Mouse (Mus musculus): ENCODE measurements around the gene Sez6. TPM values are rescaled to one million over a fixed set of nuclear protein-coding genes. Genes with fewer than 3 reads are reported as not detected.

Gene Sez6
- polyA plus RNA-seq, 1 experiment = 190 TPM

- DNase-seq (ENCODE audit: extremely low spot score in 1 of 2, low spot score in 1 of 2) = no peak
Measured at GRCm38 (mm10) chr11:77903761-77904160, 26.8 kb upstream of the Sez6 start.

GRCm38 (mm10) chr11:77904707-77905106, 25.9 kb upstream of the Sez6 start:
- DNase-seq (ENCODE audit: extremely low spot score in 1 of 2, low spot score in 1 of 2) = no peak

- DNase-seq (ENCODE audit: extremely low spot score in 1 of 2, low spot score in 1 of 2) = no peak
Measured at GRCm38 (mm10) chr11:77906097-77906687, 24.4 kb upstream of the Sez6 start.

- DNase-seq (ENCODE audit: extremely low spot score in 1 of 2, low spot score in 1 of 2) = no peak
Measured at GRCm38 (mm10) chr11:77906747-77907174, 23.8 kb upstream of the Sez6 start.

GRCm38 (mm10) chr11:77908468-77908867, 22.1 kb upstream of the Sez6 start:
- DNase-seq (ENCODE audit: extremely low spot score in 1 of 2, low spot score in 1 of 2) = no peak

- DNase-seq (ENCODE audit: extremely low spot score in 1 of 2, low spot score in 1 of 2) = peak in 1 of 2 experiments; percentile 43
Measured at GRCm38 (mm10) chr11:77909376-77909775, 21.2 kb upstream of the Sez6 start.

GRCm38 (mm10) chr11:77909776-77910175, 20.8 kb upstream of the Sez6 start:
- DNase-seq (ENCODE audit: extremely low spot score in 1 of 2, low spot score in 1 of 2) = no peak

- DNase-seq (ENCODE audit: extremely low spot score in 1 of 2, low spot score in 1 of 2) = no peak
Measured at GRCm38 (mm10) chr11:77913505-77913904, 17.1 kb upstream of the Sez6 start.

GRCm38 (mm10) chr11:77914598-77915260, 15.9 kb upstream of the Sez6 start:
- DNase-seq (ENCODE audit: extremely low spot score in 1 of 2, low spot score in 1 of 2) = no peak

- no peak for DNase-seq (ENCODE audit: extremely low spot score in 1 of 2, low spot score in 1 of 2)
Measured at GRCm38 (mm10) chr11:77916741-77917140, 13.9 kb upstream of the Sez6 start.

- no peak for DNase-seq (ENCODE audit: extremely low spot score in 1 of 2, low spot score in 1 of 2)
Measured at GRCm38 (mm10) chr11:77917166-77917565, 13.4 kb upstream of the Sez6 start.

GRCm38 (mm10) chr11:77923285-77923684, 7.3 kb upstream of the Sez6 start:
- DNase-seq (ENCODE audit: extremely low spot score in 1 of 2, low spot score in 1 of 2) = no peak

GRCm38 (mm10) chr11:77925836-77926657, 4.6 kb upstream of the Sez6 start:
- DNase-seq (ENCODE audit: extremely low spot score in 1 of 2, low spot score in 1 of 2) = no peak

GRCm38 (mm10) chr11:77926666-77927065, 3.9 kb upstream of the Sez6 start:
- no peak for DNase-seq (ENCODE audit: extremely low spot score in 1 of 2, low spot score in 1 of 2)

- DNase-seq (ENCODE audit: extremely low spot score in 1 of 2, low spot score in 1 of 2) = no peak
Measured at GRCm38 (mm10) chr11:77927837-77928236, 2.8 kb upstream of the Sez6 start.

GRCm38 (mm10) chr11:77931541-77932433, 1.2 kb downstream of the Sez6 start:
- no peak for DNase-seq (ENCODE audit: extremely low spot score in 1 of 2, low spot score in 1 of 2)

- DNase-seq (ENCODE audit: extremely low spot score in 1 of 2, low spot score in 1 of 2) = no peak
Measured at GRCm38 (mm10) chr11:77932576-77932975, 2.0 kb downstream of the Sez6 start.

GRCm38 (mm10) chr11:77934111-77934521, 3.5 kb downstream of the Sez6 start:
- no peak for DNase-seq (ENCODE audit: extremely low spot score in 1 of 2, low spot score in 1 of 2)

GRCm38 (mm10) chr11:77934568-77935311, 4.1 kb downstream of the Sez6 start:
- no peak for DNase-seq (ENCODE audit: extremely low spot score in 1 of 2, low spot score in 1 of 2)

- DNase-seq (ENCODE audit: extremely low spot score in 1 of 2, low spot score in 1 of 2) = no peak
Measured at GRCm38 (mm10) chr11:77936846-77937245, 6.2 kb downstream of the Sez6 start.

Data from frontal cortex, adult 2 months (tissue).